Mouse (Mus musculus): Measurements from ENCODE around the gene Fmnl1. TPM values are rescaled to one million over a fixed set of nuclear protein-coding genes. Genes with fewer than 3 reads are reported as not detected.

Gene Fmnl1
- polyA plus RNA-seq, 1 experiment from 2014 or later: 7.6 TPM

GRCm38 (mm10) chr11:103177216-103177615, 6.3 kb downstream of the Fmnl1 start:
- ATAC-seq: no peak
- Histone ChIP-seq H3K9ac (ENCODE audit: low read depth, low read length) (no peak overlapping the region), H3K9me3 (ENCODE audit: control insufficient read depth, low read length) (no peaks in the 10 kb centered on the region), H3K4me2 (ENCODE audit: low read length) (no peak overlapping the region), H3K4me3 (ENCODE audit: low read length) (no peak overlapping the region), H3K27ac (ENCODE audit: low read depth, low read length) (no peak overlapping the region), H3K36me3 (ENCODE audit: control insufficient read depth, insufficient read depth, low read length) (no peaks in the 10 kb centered on the region), H3K4me1 (ENCODE audit: control insufficient read depth, insufficient read depth, low read depth, low read length) (peaks cover 10% of the 10 kb centered on the region), H3K27me3 (replicated peaks; ENCODE audit: control insufficient read depth, insufficient read depth, low read length) (no peaks in the 10 kb centered on the region)
- WGBS: 75% methylated on average over 5 of the region's 5 CpGs

- no peaks in the 10 kb centered on the region for H3K27me3 ChIP-seq (replicated peaks; ENCODE audit: control insufficient read depth, insufficient read depth, low read length)
- H3K9ac ChIP-seq (ENCODE audit: low read depth, low read length): no peak overlapping the region
- peaks cover 3% of the 10 kb centered on the region for H3K4me1 ChIP-seq (ENCODE audit: control insufficient read depth, insufficient read depth, low read depth, low read length)
- no peak overlapping the region for H3K4me3 ChIP-seq (ENCODE audit: low read length)
- H3K27ac ChIP-seq (ENCODE audit: low read depth, low read length): no peak overlapping the region
- H3K36me3 ChIP-seq (ENCODE audit: control insufficient read depth, insufficient read depth, low read length): no peaks in the 10 kb centered on the region
- ATAC-seq: no peak
- no peaks in the 10 kb centered on the region for H3K9me3 ChIP-seq (ENCODE audit: control insufficient read depth, low read length)
- H3K4me2 ChIP-seq (ENCODE audit: low read length): no peak overlapping the region
- WGBS: 84% methylated on average over 15 of the region's 15 CpGs
These were observed 7.0 kb downstream of the Fmnl1 start for GRCm38 (mm10) chr11:103177815-103178485.

GRCm38 (mm10) chr11:103178748-103179147, 7.8 kb downstream of the Fmnl1 start:
- Histone ChIP-seq H3K27me3 (replicated peaks; ENCODE audit: control insufficient read depth, insufficient read depth, low read length) (no peaks in the 10 kb centered on the region), H3K4me1 (ENCODE audit: control insufficient read depth, insufficient read depth, low read depth, low read length) (peaks cover 2% of the 10 kb centered on the region), H3K4me2 (ENCODE audit: low read length) (no peak overlapping the region), H3K27ac (ENCODE audit: low read depth, low read length) (no peak overlapping the region), H3K9ac (ENCODE audit: low read depth, low read length) (no peak overlapping the region), H3K4me3 (ENCODE audit: low read length) (no peak overlapping the region), H3K36me3 (ENCODE audit: control insufficient read depth, insufficient read depth, low read length) (no peaks in the 10 kb centered on the region), H3K9me3 (ENCODE audit: control insufficient read depth, low read length) (no peaks in the 10 kb centered on the region)
- no peak for ATAC-seq
- WGBS: 83% methylated on average over 8 of the region's 8 CpGs

GRCm38 (mm10) chr11:103180426-103180825, 9.5 kb downstream of the Fmnl1 start:
- Histone ChIP-seq H3K4me3 (ENCODE audit: low read length) (no peak overlapping the region), H3K4me1 (ENCODE audit: control insufficient read depth, insufficient read depth, low read depth, low read length) (no peaks in the 10 kb centered on the region), H3K9me3 (ENCODE audit: control insufficient read depth, low read length) (no peaks in the 10 kb centered on the region), H3K27me3 (replicated peaks; ENCODE audit: control insufficient read depth, insufficient read depth, low read length) (no peaks in the 10 kb centered on the region), H3K9ac (ENCODE audit: low read depth, low read length) (no peak overlapping the region), H3K27ac (ENCODE audit: low read depth, low read length) (no peak overlapping the region), H3K36me3 (ENCODE audit: control insufficient read depth, insufficient read depth, low read length) (no peaks in the 10 kb centered on the region), H3K4me2 (ENCODE audit: low read length) (no peak overlapping the region)
- WGBS: 93% methylated on average over 1 of the region's 1 CpGs
- ATAC-seq: no peak

- no peak overlapping the region for H3K9ac ChIP-seq (ENCODE audit: low read depth, low read length)
- H3K4me2 ChIP-seq (ENCODE audit: low read length): no peak overlapping the region
- no peaks in the 10 kb centered on the region for H3K4me1 ChIP-seq (ENCODE audit: control insufficient read depth, insufficient read depth, low read depth, low read length)
- no peaks in the 10 kb centered on the region for H3K27me3 ChIP-seq (replicated peaks; ENCODE audit: control insufficient read depth, insufficient read depth, low read length)
- no peak overlapping the region for H3K4me3 ChIP-seq (ENCODE audit: low read length)
- H3K9me3 ChIP-seq (ENCODE audit: control insufficient read depth, low read length): no peaks in the 10 kb centered on the region
- 76% methylated on average over 9 of the region's 9 CpGs for WGBS
- no peak overlapping the region for H3K27ac ChIP-seq (ENCODE audit: low read depth, low read length)
- ATAC-seq: no peak
- peaks cover 2% of the 10 kb centered on the region; the same call in 1 of the 2 replicates for H3K36me3 ChIP-seq (ENCODE audit: control insufficient read depth, insufficient read depth, low read length)
These were observed 10.4 kb downstream of the Fmnl1 start for GRCm38 (mm10) chr11:103181349-103181748.

GRCm38 (mm10) chr11:103181911-103182310, 11.0 kb downstream of the Fmnl1 start:
- Histone ChIP-seq H3K4me2 (ENCODE audit: low read length) (no peak overlapping the region), H3K27me3 (replicated peaks; ENCODE audit: control insufficient read depth, insufficient read depth, low read length) (no peaks in the 10 kb centered on the region), H3K27ac (ENCODE audit: low read depth, low read length) (no peak overlapping the region), H3K4me1 (ENCODE audit: control insufficient read depth, insufficient read depth, low read depth, low read length) (no peaks in the 10 kb centered on the region), H3K9ac (ENCODE audit: low read depth, low read length) (no peak overlapping the region), H3K9me3 (ENCODE audit: control insufficient read depth, low read length) (no peaks in the 10 kb centered on the region), H3K4me3 (ENCODE audit: low read length) (no peak overlapping the region), H3K36me3 (ENCODE audit: control insufficient read depth, insufficient read depth, low read length) (peaks cover 2% of the 10 kb centered on the region; the same call in 1 of the 2 replicates)
- no peak for ATAC-seq
- 83% methylated on average over 3 of the region's 3 CpGs for WGBS

GRCm38 (mm10) chr11:103184891-103185290, 14.0 kb downstream of the Fmnl1 start:
- no peaks in the 10 kb centered on the region for H3K4me1 ChIP-seq (ENCODE audit: control insufficient read depth, insufficient read depth, low read depth, low read length)
- no peak overlapping the region for H3K9ac ChIP-seq (ENCODE audit: low read depth, low read length)
- no peak overlapping the region for H3K4me3 ChIP-seq (ENCODE audit: low read length)
- H3K4me2 ChIP-seq (ENCODE audit: low read length): no peak overlapping the region
- no peak overlapping the region for H3K27ac ChIP-seq (ENCODE audit: low read depth, low read length)
- ATAC-seq: no peak
- H3K9me3 ChIP-seq (ENCODE audit: control insufficient read depth, low read length): no peaks in the 10 kb centered on the region
- H3K36me3 ChIP-seq (ENCODE audit: control insufficient read depth, insufficient read depth, low read length): peaks cover 6% of the 10 kb centered on the region; the same call in 1 of the 2 replicates
- no peaks in the 10 kb centered on the region; the same call in 1 of the 2 replicates for H3K27me3 ChIP-seq (replicated peaks; ENCODE audit: control insufficient read depth, insufficient read depth, low read length)
- WGBS: 50% methylated on average over 2 of the region's 2 CpGs

- H3K27me3 ChIP-seq (replicated peaks; ENCODE audit: control insufficient read depth, insufficient read depth, low read length): peaks cover 59% of the 10 kb centered on the region
- H3K9me3 ChIP-seq (ENCODE audit: control insufficient read depth, low read length): no peaks in the 10 kb centered on the region
- peak; percentile 21; the same call in 1 of the 2 replicates for ATAC-seq
- peaks cover 11% of the 10 kb centered on the region for H3K36me3 ChIP-seq (ENCODE audit: control insufficient read depth, insufficient read depth, low read length)
- peak overlapping the region; percentile 45 for H3K4me2 ChIP-seq (ENCODE audit: low read length)
- H3K4me3 ChIP-seq (ENCODE audit: low read length): peak overlapping the region; percentile 30
- WGBS: 17% methylated on average over 28 of the region's 28 CpGs
- no peak overlapping the region for H3K27ac ChIP-seq (ENCODE audit: low read depth, low read length)
- peak overlapping the region; percentile 33 for H3K9ac ChIP-seq (ENCODE audit: low read depth, low read length)
- H3K4me1 ChIP-seq (ENCODE audit: control insufficient read depth, insufficient read depth, low read depth, low read length): peaks cover 8% of the 10 kb centered on the region; the same call in 1 of the 2 replicates
These were observed 21.5 kb downstream of the Fmnl1 start for GRCm38 (mm10) chr11:103192230-103192955.

All from hindbrain, embryonic 16.5 days (tissue).